Mouse (Mus musculus) heart, adult 2 months (tissue): Measurements from ENCODE around the gene Csf2.

Experiments used
- CTCF ChIP-seq: fragments of 200-600 bp; IDR thresholded peaks from 2 replicates; pipeline ENCODE4 v1.8.1; 2022; ENCODE audit warnings: antibody characterized with exemption, mild to moderate bottlenecking, moderate library complexity
- EP300 ChIP-seq: fragments of 200-500 bp; IDR thresholded peaks from 2 replicates; pipeline ENCODE4 v1.6.1; 2011; ENCODE audit warnings: low read depth, low read length, control low read depth; ENCODE audit not compliant: insufficient read depth
- POLR2A ChIP-seq: fragments of 200-500 bp; IDR thresholded peaks from 2 replicates; pipeline ENCODE4 v1.6.1; 2011; ENCODE audit warnings: mild to moderate bottlenecking, low read depth, low read length, control low read depth; ENCODE audit not compliant: insufficient read depth

DNA sequence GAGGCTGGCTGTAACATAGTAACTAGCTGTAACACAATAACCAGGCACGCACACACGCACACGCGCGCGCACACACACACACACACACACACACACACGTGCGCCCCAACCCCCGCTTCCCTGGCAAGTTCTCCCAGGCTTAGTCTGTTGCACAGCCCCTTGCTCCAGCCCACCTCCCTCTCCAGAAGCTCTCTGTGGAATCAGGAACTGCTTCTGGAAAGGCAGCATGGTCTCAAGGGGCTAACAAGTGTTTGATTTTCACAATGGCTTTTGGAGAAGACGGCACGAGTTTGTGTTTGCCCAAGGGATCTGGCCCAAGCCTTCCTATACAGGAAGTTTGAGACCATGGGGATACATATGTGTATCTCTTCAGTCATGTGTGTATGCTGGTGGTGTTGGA is 1.1 kb upstream of the Csf2 start:
- TF ChIP-seq POLR2A, result no peak
- no peak for TF ChIP-seq CTCF
- TF ChIP-seq EP300, result no peak
